Mouse (Mus musculus): ENCODE results near the gene Serpina3n.
"Not testable (repeated sequence)": the region's sequence is repeated elsewhere in the genome, so short reads cannot be mapped to it uniquely, and the experiment has no call there.

Serpina3n gene

DNA sequence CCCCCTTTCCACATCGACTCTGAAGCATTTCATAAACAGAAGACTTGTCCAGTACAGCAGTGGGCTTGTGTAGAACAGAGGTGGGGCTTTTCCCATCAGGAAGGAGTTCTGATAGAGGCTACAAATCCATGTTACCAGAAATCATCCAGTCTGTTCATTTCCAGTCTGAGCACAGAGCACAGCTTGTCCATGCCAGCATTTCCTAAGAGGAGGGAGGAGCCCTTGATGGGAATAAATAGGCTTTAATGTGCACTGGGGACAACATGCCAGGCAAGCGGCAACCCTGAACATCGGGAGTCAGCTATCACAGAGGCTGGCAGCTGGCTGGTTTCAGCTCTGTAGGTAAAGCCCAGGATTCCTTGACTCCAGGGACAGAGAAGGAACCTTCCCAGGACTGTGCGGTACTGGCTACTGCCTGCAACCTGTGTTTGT, at the start of gene Serpina3n:
Gene Serpina3n (plus strand): TSS at position 276 of the 432 bp plus-strand sequence.
- peak; percentile 25 to 39 for DNase-seq (ENCODE audit: low spot score in 2 of 2)

DNA sequence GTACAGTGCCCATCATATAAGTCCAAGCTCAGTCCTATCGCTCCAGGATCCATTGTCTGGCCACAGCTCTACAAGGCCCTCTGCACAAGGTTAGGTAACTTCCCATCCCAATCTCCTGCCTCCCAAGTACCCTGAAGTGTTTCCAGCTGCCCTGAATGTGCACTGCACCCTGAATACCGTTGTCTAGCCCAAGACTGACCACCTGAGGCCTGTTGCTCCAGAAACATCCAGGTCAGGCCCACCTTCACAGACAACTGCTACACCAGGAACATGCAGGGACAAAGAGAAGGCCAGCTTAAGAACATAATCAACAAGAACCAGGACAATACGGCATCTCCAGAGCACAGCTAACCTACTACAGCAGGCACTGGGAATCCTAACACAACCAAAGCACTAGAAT, 36.5 kb upstream of the Serpina3n start:
- no peak for DNase-seq (ENCODE audit: low spot score in 2 of 2)

DNA sequence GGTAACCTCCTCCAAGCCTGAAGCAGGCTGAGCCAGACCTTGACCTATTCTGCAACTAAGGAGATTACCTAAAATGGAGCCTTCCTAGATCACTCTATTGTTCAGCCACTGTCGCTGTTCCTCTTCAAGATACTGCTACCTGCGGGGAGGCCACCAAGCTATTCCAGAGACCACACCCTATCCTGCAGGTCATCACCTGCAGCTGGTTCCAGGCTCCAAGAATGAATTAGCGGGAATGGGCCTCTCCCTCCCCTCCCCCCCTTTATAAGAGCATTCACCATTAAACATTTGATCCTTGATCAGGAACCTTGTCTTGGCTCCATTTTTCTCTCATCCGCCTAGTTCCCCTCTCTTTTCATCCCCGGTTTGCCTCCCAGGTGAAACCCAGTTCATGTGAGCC, 29.4 kb upstream of the Serpina3n start:
- not testable (repeated sequence) for DNase-seq (ENCODE audit: low spot score in 2 of 2)

DNA sequence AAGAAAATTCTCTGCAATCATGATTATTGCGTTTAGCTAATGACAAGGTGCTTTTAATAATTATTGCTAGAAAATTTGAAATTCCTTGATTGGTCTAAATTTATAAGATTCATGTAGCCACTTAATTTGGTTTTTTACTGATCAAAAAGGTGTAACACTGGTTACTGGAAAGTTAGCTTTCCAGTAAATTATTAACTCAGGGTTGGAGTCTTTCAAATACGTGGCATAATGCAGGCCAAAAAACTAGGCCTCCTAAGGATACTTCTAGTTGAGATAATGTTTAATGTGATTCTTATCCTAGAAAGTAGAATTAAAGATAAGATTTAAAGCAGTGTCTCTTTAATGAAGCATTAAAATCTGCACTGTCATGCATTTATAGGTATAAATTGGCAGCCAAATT, 28.2 kb upstream of the Serpina3n start:
- DNase-seq (ENCODE audit: low spot score in 2 of 2): not testable (repeated sequence)

DNA sequence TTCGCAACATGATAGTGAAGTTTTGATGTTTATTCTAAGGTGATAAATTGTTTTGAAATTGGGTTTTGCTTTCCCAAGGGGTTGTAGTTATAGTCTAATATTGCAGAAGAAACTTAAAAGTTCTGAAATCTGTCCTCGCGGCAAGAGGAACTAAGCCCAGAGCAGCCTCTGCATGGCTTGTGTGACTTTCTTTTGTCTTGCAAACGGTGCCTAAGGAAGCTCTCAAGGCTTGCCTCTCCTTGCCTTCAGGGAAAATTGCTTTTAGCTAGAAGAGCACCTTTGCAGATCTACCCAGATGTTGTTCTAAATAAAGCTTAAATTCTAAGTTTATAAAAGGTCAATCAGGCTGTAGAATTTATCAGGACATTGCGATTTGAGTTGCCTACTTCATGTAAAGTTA, 27.7 kb upstream of the Serpina3n start:
- not testable (repeated sequence) for DNase-seq (ENCODE audit: low spot score in 2 of 2)

DNA sequence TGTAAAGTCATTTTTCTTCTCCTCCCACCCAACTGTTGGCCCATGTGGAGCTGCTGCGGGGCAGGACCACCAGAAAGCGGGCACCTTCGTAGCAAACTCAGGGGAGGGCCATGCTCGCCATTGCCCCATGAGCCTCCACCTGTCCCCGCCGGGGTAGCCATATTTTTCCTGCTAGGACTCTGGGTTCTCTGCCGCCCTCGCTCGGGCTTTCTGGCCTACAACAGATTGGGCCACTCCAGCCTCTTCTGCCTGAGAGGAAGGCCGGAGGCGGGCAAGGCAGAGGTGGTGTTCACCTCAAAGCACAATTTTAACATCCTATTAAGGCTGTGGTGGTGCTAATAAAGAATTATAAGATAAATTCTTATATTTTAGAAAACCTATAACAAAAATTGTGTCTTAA, 26.7 kb upstream of the Serpina3n start:
- DNase-seq (ENCODE audit: low spot score in 2 of 2): no peak

DNA sequence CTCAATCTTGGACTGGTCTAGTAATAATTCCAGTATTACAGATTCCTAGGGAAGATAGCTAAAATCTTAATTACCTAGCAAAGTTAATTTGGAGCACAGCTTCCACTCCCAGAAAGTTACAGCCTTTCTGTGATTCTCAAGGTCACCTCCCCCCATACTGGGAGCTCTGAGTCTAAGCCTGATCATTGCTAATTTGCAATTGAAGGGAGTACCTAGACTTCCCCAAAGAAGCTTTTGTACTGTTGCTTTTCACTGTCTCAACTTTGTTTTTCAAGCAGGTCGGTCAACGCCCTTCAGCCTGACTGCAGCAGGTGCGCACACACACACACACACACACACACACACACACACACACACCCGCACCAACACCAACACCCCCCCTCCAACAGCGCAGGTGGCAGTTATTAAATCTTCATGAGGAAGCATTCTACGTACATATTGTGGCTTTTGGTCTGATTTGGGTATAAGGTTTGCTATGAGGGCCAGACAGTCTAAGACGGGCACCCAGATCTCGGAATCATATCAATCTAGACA, 25.4 kb upstream of the Serpina3n start:
- not testable (repeated sequence) for DNase-seq (ENCODE audit: low spot score in 2 of 2)

DNA sequence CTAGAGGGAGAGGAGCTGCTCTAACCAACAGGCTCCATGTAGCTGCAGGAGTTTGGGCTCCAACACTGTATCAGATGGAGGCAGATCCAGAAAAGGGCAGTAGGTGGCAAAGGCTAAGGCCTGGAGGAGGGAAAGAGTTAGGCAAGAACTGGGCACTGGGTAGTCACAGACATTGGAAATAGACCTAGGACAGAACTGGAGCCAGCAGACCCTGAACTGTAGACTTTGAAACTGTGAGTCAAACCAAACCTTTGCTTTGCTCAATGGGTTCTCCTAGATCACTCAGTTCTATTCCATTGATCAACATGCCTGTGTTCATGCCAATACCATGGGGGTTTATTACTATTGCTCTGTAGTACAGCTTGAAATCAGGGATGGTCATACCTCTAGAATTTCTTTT, 20.5 kb upstream of the Serpina3n start:
- DNase-seq (ENCODE audit: low spot score in 2 of 2): not testable (repeated sequence)

DNA sequence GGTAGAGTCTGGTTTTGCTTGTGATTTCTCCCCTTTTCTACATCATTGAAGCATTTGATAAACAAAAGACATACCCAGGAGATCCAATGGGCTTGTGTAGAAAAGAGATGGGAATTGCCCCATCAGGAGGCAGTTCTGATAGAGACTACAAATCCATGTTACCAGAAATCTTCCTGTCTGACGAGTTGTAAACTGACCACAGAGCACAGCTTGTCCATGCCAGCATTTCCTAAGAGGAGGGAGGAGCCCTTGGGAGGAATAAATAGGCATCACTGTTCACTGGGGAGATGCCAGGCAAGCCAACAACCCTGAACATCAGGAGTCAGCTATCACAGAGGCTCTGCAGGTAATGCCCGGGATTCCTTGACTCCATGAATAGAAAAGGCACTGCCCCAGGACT, 19.7 kb upstream of the Serpina3n start:
- DNase-seq (ENCODE audit: low spot score in 2 of 2): not testable (repeated sequence)

DNA sequence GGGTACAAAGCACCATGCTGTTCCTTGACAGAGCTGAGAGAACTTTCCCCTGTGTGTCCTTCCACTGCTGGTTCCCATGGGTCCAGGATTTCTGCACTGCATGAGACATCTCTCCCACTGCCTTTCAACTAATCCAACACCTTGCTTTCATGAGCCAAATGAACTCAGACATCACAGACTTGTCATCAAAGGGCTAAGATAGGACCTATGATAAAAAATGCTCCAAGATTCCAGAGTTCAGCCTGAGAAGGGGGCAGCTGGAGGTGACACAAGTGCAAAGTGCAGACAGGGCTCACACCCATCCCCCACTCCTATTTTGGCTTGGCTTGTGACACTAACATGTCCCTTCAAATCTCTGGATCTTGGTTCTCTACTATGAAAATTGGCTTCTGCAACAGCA, 18.1 kb upstream of the Serpina3n start:
- DNase-seq (ENCODE audit: low spot score in 2 of 2): no peak

DNA sequence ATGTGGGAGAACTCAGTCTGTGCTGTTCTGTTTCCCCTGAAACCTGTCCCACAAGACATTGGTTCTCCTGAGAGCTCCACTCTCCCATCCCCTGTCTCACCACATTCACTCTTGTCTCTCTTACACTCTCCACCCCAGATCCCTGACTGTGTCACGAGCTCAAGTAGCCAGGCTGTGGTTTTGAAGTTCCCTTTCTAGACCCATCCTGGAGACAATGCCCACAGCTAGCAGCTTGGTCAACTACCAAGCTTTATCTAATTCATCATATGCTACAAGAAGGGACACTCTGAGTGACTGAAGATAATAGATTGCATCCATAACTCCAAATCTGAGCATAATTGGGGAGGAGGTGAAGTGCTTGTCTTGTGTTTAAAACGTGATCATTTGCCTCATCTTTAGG, 15.5 kb upstream of the Serpina3n start:
- DNase-seq (ENCODE audit: low spot score in 2 of 2): not testable (repeated sequence)

DNA sequence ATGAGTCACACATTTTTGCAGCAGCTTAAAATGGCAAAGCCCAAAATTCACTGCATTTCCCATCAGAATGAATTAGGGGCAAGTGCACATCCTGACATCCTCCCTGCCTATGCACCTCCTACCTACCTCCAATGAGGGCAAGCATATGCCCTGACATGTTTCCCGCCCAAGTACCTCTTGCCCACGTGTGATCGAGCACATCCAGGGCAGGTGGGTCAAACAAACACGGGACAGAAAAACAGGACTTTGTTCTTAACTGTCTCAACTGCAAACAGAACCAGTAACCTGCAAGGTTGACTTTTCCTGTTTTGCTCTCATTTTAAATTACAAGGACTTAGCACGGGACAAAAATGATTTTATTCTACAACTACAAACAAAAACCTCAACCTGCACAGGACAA, 2.6 kb upstream of the Serpina3n start:
- DNase-seq (ENCODE audit: low spot score in 2 of 2): no peak

DNA sequence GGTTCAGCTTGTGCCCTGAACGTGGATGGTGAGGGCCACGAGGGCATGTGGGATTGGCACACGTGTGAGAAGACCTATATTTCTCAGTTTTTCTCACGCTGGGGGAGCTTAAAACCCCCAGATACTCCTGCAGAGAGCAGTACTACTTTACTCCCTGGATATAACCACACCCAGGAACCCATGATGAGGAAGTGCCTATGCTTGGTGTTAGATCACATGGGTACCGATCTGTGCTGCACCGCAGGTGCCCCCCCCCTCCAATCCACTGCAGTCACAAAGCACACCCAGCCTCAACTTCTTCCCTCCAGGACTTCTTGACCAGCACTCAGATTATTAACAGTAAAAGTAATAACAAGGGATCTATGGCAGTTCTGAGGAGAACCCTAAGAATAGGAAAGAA, 6.0 kb downstream of the Serpina3n start:
- no peak for DNase-seq (ENCODE audit: low spot score in 2 of 2)

DNA sequence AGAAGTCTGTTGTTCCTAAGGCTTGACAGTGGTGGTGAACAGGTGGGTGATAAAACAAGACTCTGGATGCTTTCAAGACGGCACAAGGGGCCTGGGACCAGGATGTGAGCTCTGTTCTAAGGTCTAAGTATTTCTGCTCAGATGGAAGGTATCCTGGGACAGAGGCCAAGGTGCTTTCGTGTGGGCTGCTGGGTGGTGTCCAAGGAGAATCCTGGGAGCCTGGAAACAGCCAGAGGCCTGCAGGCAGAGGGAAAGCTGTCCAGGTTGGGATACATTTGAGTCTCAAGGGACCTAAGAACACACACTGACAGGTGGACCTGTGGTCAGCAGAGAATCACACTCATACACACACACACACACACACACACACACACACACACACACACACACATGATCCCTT, 8.0 kb downstream of the Serpina3n start:
- DNase-seq (ENCODE audit: low spot score in 2 of 2): no peak

DNA sequence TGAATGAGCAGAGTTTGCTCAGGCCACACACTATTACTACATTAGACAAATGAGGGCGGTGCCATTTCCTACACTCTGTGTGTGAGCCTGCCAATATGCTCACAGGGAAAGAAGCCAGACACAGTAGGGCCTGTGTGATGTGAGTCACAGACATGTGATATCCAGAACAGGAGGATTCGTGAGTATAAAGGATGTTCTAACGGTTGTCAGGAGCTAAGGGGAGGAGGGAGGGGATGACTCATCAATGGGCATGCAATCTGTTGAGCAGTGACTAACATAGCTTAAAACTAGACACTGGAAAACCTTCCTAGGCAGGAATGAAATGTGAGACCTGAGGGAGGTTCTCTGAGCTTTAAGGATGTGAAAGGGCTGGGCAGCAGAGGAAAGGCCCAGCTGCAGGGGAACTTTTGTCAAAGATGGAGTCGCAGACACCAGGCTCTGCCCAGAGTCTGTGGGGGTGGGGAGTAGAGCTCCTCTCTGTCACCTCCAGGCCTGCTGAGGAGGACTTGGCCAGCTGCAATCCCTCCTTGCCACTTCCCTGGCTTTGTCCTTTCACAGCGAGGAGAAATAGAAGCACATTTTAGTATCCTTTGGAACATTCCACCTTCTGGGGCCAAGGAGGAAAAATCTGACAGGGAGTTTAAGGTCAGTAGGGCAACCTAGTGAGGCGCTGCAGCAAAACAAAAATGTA, 9.2 kb downstream of the Serpina3n start:
- peak; percentile 49 to 67 for DNase-seq (ENCODE audit: low spot score in 2 of 2)

DNA sequence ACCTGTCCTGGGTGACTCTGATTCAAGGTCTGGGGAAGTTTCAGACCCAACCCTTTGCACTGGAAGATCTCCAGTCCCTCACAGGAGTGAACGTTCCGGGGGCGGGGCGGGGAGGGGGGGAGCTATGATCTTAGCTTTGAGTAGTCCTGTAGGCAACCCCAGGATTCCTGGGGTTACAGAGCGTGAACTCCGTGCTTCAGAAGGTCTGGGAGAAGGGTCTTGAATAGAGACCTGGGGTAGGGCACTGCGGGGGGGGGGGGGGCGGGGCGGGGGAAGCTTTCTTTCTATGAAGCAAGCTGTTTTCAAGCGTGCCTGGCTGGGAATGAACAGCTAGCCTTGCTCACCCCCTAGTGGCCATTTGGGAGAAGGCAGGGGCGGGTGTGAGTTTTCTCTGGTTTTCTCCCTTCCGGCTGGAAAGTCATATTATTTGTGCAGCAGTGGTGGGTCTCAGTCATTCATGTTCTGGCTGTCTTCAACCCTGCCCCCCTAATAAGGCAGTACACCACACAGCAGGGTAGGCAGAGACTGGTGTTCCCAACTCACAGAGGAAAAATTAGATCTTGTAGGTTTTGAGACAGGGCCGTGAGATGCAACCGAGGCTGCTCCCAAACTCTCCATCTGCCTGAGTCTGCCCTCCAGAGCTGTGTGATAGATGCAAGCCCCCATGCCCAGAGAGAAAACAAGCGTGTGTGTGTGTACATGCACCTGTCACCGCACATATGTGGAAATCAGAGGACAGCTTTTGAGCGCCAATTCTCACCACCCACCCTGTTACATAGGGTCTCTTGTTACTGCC, 12.0 kb downstream of the Serpina3n start:
- peak; percentile 25 to 60 for DNase-seq (ENCODE audit: low spot score in 2 of 2)

DNA sequence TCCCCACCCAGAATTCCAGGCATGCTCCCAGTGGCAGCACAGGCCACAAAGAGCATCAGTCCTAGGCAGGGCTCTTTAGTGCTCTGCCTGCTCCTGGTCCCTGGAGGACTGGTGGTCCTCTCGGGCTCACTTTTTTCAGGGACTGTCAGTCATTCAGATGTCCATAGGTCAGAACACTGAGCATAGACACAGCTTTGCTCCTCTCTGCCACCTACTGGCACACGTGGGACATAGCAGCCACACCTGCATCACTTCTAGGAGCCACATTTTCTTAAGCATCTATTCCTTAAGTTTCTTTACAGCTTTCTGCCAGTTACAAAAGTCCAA, 12.6 kb downstream of the Serpina3n start:
- no peak for DNase-seq (ENCODE audit: low spot score in 2 of 2)

DNA sequence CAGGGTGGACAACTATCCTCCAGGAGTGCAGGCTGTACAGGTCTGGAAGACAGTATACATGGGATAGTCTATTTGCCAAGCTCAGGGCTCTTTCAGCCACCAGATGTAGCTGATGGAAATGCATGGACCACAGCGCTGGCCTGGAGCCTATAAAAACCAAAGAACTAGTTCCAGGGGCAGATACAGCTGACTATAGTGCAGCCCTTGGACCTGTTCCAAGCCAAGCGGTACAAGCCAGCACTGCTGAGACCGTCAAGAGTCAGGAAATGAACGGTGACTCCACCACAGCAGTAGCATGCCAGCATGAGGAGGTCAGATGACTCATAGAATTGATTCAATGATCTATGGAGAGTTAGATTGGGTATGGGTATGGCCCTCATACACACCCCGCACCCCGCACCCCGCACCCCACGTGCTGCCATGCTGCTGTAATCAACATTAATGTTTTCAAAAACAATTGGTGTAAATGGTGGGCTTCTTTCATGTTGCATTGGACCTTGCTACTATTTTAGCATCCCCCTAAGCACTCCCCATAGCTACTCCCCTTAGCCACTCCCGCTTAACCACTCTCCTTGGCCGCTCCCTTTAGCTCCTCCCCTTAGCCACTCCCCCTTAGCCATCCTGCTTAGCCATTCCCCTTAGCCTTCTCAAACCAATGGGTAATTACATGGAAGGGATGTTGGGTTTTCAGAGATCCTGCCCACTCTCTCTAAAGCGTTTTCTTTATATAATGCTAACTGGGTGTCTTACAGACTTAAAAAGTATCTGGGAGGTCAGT, 16.3 kb downstream of the Serpina3n start:
- no peak for DNase-seq (ENCODE audit: low spot score in 2 of 2)

DNA sequence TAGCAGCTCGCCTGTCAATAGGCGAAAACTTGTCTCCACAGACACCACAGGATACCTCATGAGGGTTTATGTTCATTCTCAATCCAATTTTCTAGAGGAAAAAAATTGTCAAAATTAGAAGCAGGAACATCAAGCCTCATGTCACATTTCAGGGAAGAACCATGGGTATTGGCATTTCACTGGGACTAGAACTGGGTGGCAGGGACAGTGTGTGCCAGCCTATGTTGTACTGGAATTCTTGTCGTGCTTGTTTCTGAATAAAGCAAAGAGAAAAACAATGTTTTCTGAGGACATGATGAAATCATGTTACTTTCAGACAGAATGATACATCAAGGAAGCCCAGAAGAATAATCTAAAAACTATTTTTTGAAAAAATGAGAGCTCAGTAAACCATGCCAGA, 19.1 kb downstream of the Serpina3n start:
- no peak for DNase-seq (ENCODE audit: low spot score in 2 of 2)

DNA sequence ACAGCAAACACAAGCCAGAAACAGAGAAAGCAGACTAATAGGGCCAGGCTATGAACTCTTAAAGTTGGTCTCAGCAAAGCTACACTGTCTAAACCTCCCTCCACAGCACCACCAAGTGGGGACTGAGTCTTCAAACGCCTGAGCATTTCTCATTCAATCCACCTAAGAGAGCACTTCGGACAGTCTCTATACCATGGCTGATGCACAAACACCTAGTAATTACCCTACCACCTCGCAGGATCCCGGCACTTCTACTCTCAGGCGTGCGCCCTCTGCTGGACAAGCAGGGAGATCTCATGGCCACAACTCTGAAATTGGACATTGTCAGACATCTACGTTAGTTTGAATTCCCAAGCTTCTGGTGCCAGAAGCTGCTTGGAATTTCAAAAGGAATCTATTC, 20.4 kb downstream of the Serpina3n start:
- DNase-seq (ENCODE audit: low spot score in 2 of 2): no peak

DNA sequence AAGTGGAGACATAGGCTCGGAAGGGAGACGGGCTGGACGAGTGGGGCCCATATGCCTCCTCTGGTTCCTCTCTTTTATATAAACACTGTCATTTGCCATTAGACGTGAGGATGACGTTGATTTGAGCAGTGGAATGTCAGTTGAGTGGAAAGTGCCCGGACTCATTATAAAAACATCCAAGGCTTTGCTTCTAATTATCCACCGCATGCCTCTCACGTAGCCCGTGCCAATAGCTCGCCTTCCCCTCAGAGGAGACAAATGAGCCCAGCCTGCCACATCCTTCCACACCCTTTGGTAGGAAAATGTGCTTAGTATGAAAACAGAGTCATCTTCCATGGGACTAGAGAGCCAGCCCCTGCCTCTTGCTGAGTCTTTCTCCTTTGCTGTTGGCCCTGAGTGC, 24.8 kb downstream of the Serpina3n start:
- DNase-seq (ENCODE audit: low spot score in 2 of 2): no peak

DNA sequence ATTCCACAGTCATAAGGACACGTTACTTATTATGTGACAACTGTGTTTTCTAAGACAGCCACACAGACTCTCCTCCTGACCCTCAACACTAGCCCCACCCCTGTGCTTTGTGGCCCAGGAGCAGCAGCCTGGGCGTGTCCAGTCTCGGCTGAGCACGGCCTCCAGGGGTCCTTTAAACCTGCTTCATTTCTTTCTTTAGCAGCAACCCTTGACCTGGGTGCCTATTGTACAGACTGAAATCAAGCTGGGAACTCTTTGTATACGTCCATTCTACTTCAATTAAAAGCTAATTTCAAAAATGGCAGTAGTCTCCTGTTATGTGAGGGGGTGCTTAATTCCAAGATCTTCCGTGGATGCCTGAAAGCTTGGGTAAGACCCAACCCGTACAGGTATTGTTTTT, 26.7 kb downstream of the Serpina3n start:
- no peak for DNase-seq (ENCODE audit: low spot score in 2 of 2)

Measured in heart, adult 9 months (tissue).